Mouse (Mus musculus) small intestine, adult 2 months (tissue): Measurements from ENCODE around the gene Rph3al. TPM values are rescaled to one million over a fixed set of nuclear protein-coding genes. Genes with fewer than 3 reads are reported as not detected.

Experiments
- H3K27ac ChIP-seq: fragments of 200-500 bp; 2 replicates; pipeline ENCODE4 v1.5.1; 2012; ENCODE audit warnings: low read depth, low read length, control low read depth, inconsistent platforms; ENCODE audit not compliant: insufficient read depth
- H3K27me3 ChIP-seq: fragments of 200-500 bp; 2 replicates; pipeline ENCODE4 v1.6.1; 2012; ENCODE audit warnings: mild to moderate bottlenecking, moderate library complexity, low read length, inconsistent platforms; ENCODE audit not compliant: control insufficient read depth, insufficient read depth
- H3K36me3 ChIP-seq: fragments of 200-500 bp; 2 replicates; pipeline ENCODE4 v1.6.1; 2012; ENCODE audit warnings: mild to moderate bottlenecking, low read length, control low read depth, inconsistent platforms; ENCODE audit not compliant: control insufficient read depth, insufficient read depth
- H3K4me1 ChIP-seq: fragments of 200-500 bp; 2 replicates; pipeline ENCODE4 v1.6.1; 2012; ENCODE audit warnings: low read length, inconsistent platforms, mixed read lengths; ENCODE audit not compliant: control insufficient read depth, insufficient read depth, insufficient read length
- H3K4me3 ChIP-seq: fragments of 200-500 bp; 2 replicates; pipeline ENCODE4 v1.5.1; 2012; ENCODE audit warnings: low read depth, mild to moderate bottlenecking, control low read depth, inconsistent platforms, low read length, moderate library complexity
- CTCF ChIP-seq: fragments of 200-500 bp; IDR thresholded peaks from 2 replicates; pipeline ENCODE4 v1.5.1; 2012; ENCODE audit warnings: low read depth, mild to moderate bottlenecking, control low read depth, inconsistent platforms, low read length, moderate library complexity, mixed read lengths; ENCODE audit not compliant: insufficient replicate concordance, insufficient read length; ENCODE audit errors: extremely low read depth
- POLR2A ChIP-seq: fragments of 200-500 bp; IDR thresholded peaks from 2 replicates; pipeline ENCODE4 v1.6.1; 2012; ENCODE audit warnings: low read depth, mild to moderate bottlenecking, control low read depth, inconsistent platforms, low read length, moderate library complexity
- WGBS: fragments of 180-500 bp; shearing (Covaris S2); methylation state at CpG from one replicate; pipeline ENCODE4 v1.1.7; 2018; 5-methylcytosine and 5-hydroxymethylcytosine counted together
- polyA plus RNA-seq: library from polyadenylated mRNA; depleted of rRNA; stranded (reverse); fragments of >200 nt; gene quantifications from 2 replicates; pipeline ENCODE4 v1.2.3, GENCODE M21; 2012

Gene Rph3al
- polyA plus RNA-seq, 1 experiment: 12.6 TPM

DNA sequence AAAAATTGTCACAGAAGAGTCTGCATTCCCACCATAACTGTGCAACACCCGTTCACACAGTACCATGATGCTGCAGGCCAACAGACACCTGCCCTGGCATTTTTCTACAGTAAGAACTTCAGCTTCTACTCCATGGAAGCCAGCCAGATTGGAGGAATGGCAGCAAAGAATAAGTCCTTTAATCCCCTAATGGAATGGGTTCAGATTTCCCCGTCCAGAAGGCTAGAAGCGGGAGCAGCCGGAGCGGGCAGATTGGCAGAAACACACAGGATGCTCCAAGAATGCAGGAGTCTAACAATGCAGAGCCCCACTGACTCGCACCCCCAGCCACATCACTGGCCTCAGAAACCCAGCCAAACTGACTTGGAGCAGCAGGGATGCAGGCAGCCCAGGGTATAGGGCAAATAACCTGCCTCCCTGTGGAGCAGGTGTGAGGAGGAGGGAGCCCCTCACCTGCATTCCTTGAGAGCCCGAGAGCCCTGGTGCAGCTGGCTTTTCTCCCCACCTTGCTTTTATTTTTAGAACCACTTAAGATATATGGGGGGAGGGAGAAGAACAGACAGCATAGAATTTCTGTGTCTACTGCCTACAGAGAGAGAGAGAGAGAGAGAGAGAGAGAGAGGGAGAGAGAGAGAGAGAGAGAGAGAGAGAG is 34.8 kb upstream of the Rph3al start:
- peaks cover 4% of the 10 kb centered on the region; the same call in 1 of the 2 replicates for H3K4me1 ChIP-seq
- H3K27me3 ChIP-seq: no peaks in the 10 kb centered on the region
- H3K36me3 ChIP-seq: no peaks in the 10 kb centered on the region
- no peak overlapping the region for H3K27ac ChIP-seq
- H3K4me3 ChIP-seq: no peak overlapping the region
- TF ChIP-seq CTCF (no peak), POLR2A (no peak)
- 63% methylated on average over 7 of the region's 7 CpGs for WGBS

DNA sequence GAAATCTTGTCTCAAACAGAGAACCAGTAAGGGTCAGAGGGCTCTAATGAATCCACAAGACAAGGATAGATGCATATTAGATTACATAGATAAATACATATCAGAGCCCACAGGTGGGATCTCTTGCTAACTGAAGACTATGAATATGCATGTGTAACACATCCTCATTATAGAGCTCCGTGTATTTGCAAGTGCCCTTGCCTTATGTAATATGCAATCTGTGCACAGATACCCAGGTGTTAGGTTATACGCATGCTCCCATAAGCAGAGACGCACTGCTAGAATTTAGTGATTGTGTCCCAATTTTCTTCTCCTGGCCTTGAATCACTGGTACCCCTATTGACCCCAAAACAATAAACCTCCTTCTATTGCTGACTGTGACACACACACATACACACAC is 34.0 kb upstream of the Rph3al start:
- Histone ChIP-seq H3K36me3 (no peaks in the 10 kb centered on the region), H3K27me3 (no peaks in the 10 kb centered on the region), H3K4me3 (no peak overlapping the region), H3K27ac (no peak overlapping the region), H3K4me1 (peaks cover 4% of the 10 kb centered on the region; the same call in 1 of the 2 replicates)
- no peak for TF ChIP-seq POLR2A
- no peak for TF ChIP-seq CTCF
- 83% methylated on average over 3 of the region's 3 CpGs for WGBS

DNA sequence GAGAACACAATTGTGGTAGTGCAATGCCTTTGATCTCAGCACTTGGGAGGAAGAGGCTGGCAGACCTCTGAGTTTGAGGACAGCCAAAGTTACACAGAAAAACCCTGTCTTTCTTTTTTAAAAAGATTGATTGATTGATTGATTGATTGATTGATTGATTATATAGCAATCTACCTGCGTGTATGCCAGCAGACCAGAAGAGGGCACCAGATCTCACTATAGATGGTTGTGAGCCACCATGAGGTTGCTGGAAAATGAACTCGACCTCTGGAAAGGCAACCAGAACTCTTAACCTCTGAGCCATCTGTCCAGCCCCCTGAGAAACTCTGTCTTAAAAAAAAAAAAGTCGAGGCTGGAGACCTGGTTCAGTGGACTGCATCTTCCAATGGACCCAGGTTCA is 32.4 kb upstream of the Rph3al start:
- 26% methylated on average over 3 of the region's 3 CpGs for WGBS
- H3K36me3 ChIP-seq: no peaks in the 10 kb centered on the region

DNA sequence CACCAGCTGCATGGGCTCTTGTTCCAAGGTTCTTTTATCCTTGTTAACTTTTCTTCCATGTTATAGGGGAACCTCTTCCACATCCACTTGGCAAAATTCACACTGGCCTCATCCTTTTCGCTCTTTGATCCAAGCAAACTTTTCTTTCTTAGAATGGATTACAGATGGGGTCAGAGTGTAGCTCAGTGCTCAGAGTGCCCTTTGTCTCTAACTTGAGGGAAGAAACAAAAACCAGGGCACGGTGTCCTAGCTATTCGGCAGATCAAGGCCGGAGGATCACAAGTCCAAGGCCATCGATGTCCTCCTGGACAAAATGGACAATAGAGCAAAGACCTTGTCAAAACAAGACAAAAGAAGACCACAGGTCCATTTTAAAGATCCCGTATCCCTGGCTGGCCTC is 30.5 kb upstream of the Rph3al start:
- no peak overlapping the region for H3K4me3 ChIP-seq
- 94% methylated on average over 6 of the region's 6 CpGs for WGBS

More for the DNA sequence above, 32.4 kb upstream of the Rph3al start:
- Histone ChIP-seq H3K27ac (no peak overlapping the region), H3K27me3 (no peaks in the 10 kb centered on the region), H3K4me1 (peaks cover 8% of the 10 kb centered on the region), H3K4me3 (no peak overlapping the region)
- TF ChIP-seq POLR2A: no peak
- TF ChIP-seq CTCF: peak; percentile 19; the same call in 1 of the 2 replicates

DNA sequence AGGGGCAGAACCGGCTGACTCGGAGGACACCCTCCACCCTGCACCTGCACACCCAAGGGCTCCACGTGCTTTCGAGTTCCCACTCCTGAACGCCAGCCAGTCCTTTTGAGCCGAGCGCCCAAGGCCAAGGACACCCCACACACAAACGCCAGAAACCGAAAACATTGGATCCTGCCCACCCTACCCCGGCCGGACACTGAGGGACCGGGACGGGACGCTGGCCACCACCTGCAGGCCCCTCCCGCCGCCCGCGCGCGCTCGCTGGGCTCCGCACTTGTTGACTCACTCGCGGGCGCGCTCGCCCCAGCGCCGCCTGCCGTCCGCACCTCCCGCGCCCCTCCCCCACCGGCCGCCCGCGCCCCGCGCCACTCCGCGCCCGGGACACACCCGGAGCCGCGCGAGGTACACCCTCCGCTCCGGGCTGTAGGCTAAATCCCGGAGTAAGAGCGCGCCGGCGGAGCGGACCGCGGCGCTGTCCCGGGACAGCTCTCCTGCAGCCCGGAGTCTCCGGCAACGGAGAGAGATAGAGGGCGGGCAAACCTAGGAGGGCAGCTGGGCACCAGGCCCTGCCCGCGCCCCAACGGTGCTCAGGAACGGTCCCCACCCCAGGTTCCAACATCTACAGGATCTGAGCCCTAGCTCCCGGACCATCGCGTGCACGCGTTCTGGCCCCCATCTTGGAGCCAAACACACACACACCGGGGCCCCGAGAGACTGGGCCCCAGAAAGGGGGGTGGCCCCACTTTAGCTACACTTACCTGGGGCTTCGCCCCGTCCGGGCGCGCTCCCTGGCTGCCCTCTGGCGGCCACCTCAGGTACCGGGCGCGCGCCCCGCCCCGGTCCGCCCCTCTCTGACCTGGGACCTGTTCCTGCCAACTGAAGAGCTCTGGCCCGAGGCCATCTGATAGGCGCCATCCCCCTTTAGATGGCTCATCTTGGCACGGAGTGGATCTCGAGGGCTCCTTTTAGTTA is 28.5 kb upstream of the Rph3al start:
- Histone ChIP-seq H3K27ac (peak overlapping the region; percentile 81), H3K36me3 (no peaks in the 10 kb centered on the region), H3K4me3 (peak overlapping the region; percentile 86), H3K27me3 (no peaks in the 10 kb centered on the region), H3K4me1 (peaks cover 8% of the 10 kb centered on the region)
- TF ChIP-seq POLR2A (peak; percentile 51), CTCF (peak; percentile 83)
- under 1% methylated on average over 90 of the region's 90 CpGs for WGBS

More for the DNA sequence above, 30.5 kb upstream of the Rph3al start:
- H3K27ac ChIP-seq: no peak overlapping the region
- TF ChIP-seq CTCF (no peak), POLR2A (no peak)
- peaks cover 8% of the 10 kb centered on the region for H3K4me1 ChIP-seq
- H3K27me3 ChIP-seq: no peaks in the 10 kb centered on the region
- no peaks in the 10 kb centered on the region for H3K36me3 ChIP-seq

DNA sequence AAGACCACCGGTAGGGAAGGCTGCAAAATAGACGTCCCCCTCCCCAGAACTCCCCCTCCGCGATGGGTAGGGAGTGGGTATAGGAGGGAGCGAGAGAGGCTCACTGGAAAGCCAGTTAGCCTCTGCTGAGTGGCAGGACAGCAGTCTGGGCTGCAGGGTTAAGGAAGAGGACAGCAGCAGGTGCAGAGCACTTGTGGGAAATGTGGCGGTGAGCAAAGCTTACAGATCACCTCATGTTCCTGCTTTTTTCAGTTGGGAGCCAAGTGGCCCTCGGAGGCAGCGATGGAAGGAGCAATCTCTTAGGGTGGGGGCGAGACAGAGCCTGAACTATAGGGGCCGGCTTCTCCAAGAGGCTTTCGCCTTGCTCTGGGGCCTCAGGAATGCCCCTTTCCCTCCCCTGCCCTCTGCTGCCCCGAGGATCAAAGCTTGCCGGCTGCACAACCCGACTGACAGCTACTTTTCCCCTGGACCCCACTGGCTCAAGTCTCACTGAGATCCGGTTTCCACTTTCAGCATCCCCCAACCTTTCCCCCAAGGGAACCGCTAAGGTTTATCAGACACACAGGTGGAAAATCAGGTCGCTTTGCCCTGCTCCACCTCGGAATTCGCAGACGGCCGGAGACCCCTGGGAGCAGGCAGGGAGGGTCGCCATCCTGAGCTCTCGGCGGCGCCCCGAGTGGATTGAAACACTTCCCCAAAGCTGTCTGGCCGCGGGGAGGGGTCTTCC is 27.6 kb upstream of the Rph3al start:
- peaks cover 8% of the 10 kb centered on the region for H3K4me1 ChIP-seq
- whole genome bisulfite sequencing: 16% methylated on average over 28 of the region's 28 CpGs
- no peaks in the 10 kb centered on the region for H3K36me3 ChIP-seq
- TF ChIP-seq CTCF (no peak), POLR2A (no peak)
- H3K27ac ChIP-seq: peak overlapping the region; percentile 67
- H3K27me3 ChIP-seq: no peaks in the 10 kb centered on the region
- peak overlapping the region; percentile 86 for H3K4me3 ChIP-seq
